In the genomic region with DNA sequence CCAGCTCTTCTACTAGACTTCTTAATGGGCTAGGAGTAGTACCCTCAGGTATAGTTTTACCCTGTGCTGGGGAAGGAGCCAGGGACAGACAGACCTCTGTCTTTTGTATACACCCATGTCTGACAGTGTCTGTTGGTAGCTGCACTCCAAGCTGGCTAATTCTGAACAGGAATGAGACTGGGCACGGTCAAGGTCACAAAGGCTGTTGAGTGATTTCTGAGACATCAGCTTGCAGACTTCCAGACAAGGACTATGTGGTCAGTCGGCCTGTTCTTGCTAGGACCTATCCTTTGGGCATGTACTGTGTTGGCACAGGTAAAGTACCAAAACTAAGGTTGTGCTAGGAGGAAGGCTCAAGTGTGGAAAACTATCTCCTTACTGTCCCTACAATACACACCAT, we compare ENCODE assay signal across 29 mouse cellular contexts. TPM values are rescaled to one million over a fixed set of nuclear protein-coding genes. Genes with fewer than 3 reads are reported as not detected.
DNase-seq lines count a peak whose midpoint lies in the region; ATAC-seq and TF ChIP-seq lines count a peak whose summit lies in the region.
"Had no signal": no experiment of that assay in that cellular context is flagged by ENCODE, and none has a peak within 500 bp of the region (broad histone marks: within the 10 kb centered on the region; RNA-seq: fewer than 3 reads in every experiment).

No protein-coding gene starts in this region.

- intact Hi-C loops in heart, postnatal 25 days (cut with DNase I): no loop called here
- intact Hi-C loops in heart, postnatal 10 days (cut with DNase I): no loop called here

- ATAC-seq in heart, embryonic 13.5 days (ENCODE audit: extremely low read depth, insufficient number of reproducible peaks, low FRiP score, low TSS enrichment): no peak
- ATAC-seq in heart, postnatal 0 days (ENCODE audit: insufficient read depth, low read depth): no peak
- ATAC-seq: forebrain, embryonic 15.5 days; intestine, postnatal 0 days; Patski had no signal

- H3K27me3 ChIP-seq in heart, embryonic 10.5 days (ENCODE audit: insufficient read depth, poor library complexity, severe bottlenecking): no peaks in the 10 kb centered on the region
- no peaks in the 10 kb centered on the region for H3K27me3 ChIP-seq in heart, embryonic 13.5 days (replicated peaks)
- no peaks in the 10 kb centered on the region for H3K27me3 ChIP-seq in heart, postnatal 0 days (ENCODE audit: control insufficient read depth, insufficient read depth, low read length)
- H3K27me3 ChIP-seq: CH12.LX; embryonic facial prominence, embryonic 13.5 days; forebrain, embryonic 12.5 days; forebrain, embryonic 15.5 days; heart, embryonic 15.5 days; hindbrain, embryonic 12.5 days; hindbrain, embryonic 15.5 days; Patski had no signal

- H3K9me3 ChIP-seq in heart, embryonic 10.5 days: no peaks in the 10 kb centered on the region
- no peaks in the 10 kb centered on the region for H3K9me3 ChIP-seq in heart, embryonic 13.5 days
- no peaks in the 10 kb centered on the region for H3K9me3 ChIP-seq in heart, postnatal 0 days (replicated peaks; ENCODE audit: control insufficient read depth, low read length)
- H3K9me3 ChIP-seq: embryonic facial prominence, embryonic 10.5 days; embryonic facial prominence, embryonic 13.5 days; forebrain, embryonic 12.5 days; forebrain, embryonic 15.5 days; G1E; heart, embryonic 15.5 days; hindbrain, embryonic 12.5 days; hindbrain, embryonic 15.5 days had no signal

- peak overlapping the region; percentile 56; the same call in 1 of the 2 replicates for H3K27ac ChIP-seq in heart, embryonic 10.5 days
- peak overlapping the region; percentile 36 for H3K27ac ChIP-seq in heart, embryonic 13.5 days (replicated peaks)
- peak overlapping the region; percentile 11; the same call in 1 of the 2 replicates for H3K27ac ChIP-seq in heart, postnatal 0 days (ENCODE audit: low read depth)
- H3K27ac ChIP-seq: embryonic facial prominence, embryonic 10.5 days; embryonic facial prominence, embryonic 13.5 days; forebrain, embryonic 12.5 days; forebrain, embryonic 15.5 days; heart, embryonic 15.5 days; hindbrain, embryonic 12.5 days; hindbrain, embryonic 15.5 days; kidney, postnatal 0 days had no signal

- H3K4me1 ChIP-seq in heart, embryonic 10.5 days: peaks cover 13% of the 10 kb centered on the region
- peaks cover 31% of the 10 kb centered on the region for H3K4me1 ChIP-seq in heart, embryonic 13.5 days
- H3K4me1 ChIP-seq in heart, postnatal 0 days (ENCODE audit: control insufficient read depth, insufficient read depth): 0 out of 2 replicates have a peak, but pooled peaks cover 4% of the 10 kb centered on the region
- H3K4me1 ChIP-seq: embryonic facial prominence, embryonic 10.5 days; embryonic facial prominence, embryonic 13.5 days; forebrain, embryonic 12.5 days; forebrain, embryonic 15.5 days; hindbrain, embryonic 12.5 days; hindbrain, embryonic 15.5 days had no signal

- no peak overlapping the region for H3K4me2 ChIP-seq in heart, embryonic 13.5 days
- no peak overlapping the region for H3K4me2 ChIP-seq in heart, postnatal 0 days (ENCODE audit: low read depth, low read length)
- H3K4me2 ChIP-seq: embryonic facial prominence, embryonic 13.5 days; forebrain, embryonic 12.5 days; forebrain, embryonic 15.5 days; heart, embryonic 15.5 days; hindbrain, embryonic 12.5 days; hindbrain, embryonic 15.5 days had no signal

- whole genome bisulfite sequencing in heart, embryonic 10.5 days: 65% methylated on average over 2 of the region's 2 CpGs
- WGBS in heart, embryonic 13.5 days: 41% methylated on average over 2 of the region's 2 CpGs
- WGBS in heart, postnatal 0 days: 34% methylated on average over 2 of the region's 2 CpGs

- H3K36me3 ChIP-seq in heart, embryonic 10.5 days: peaks cover 46% of the 10 kb centered on the region
- peaks cover 64% of the 10 kb centered on the region for H3K36me3 ChIP-seq in heart, embryonic 13.5 days
- peaks cover 19% of the 10 kb centered on the region for H3K36me3 ChIP-seq in heart, postnatal 0 days (replicated peaks; ENCODE audit: control insufficient read depth, insufficient read depth, low read length)

- no peak overlapping the region for H3K4me3 ChIP-seq in heart, embryonic 10.5 days
- no peak overlapping the region for H3K4me3 ChIP-seq in heart, embryonic 13.5 days
- no peak overlapping the region for H3K4me3 ChIP-seq in heart, postnatal 0 days (ENCODE audit: low read depth, low read length)
- H3K4me3 ChIP-seq: embryonic facial prominence, embryonic 10.5 days; embryonic facial prominence, embryonic 13.5 days; erythroblast, embryonic 14.5 days; forebrain, embryonic 12.5 days; forebrain, embryonic 15.5 days; heart, embryonic 15.5 days; hindbrain, embryonic 12.5 days; hindbrain, embryonic 15.5 days had no signal

- H3K9ac ChIP-seq in heart, embryonic 13.5 days: 0 out of 2 replicates have a peak overlapping the region, but pooled peaks have one; percentile 14
- no peak overlapping the region for H3K9ac ChIP-seq in heart, postnatal 0 days (replicated peaks; ENCODE audit: low read depth, low read length)
- H3K9ac ChIP-seq: embryonic facial prominence, embryonic 13.5 days; forebrain, embryonic 12.5 days; forebrain, embryonic 15.5 days; heart, embryonic 15.5 days; hindbrain, embryonic 12.5 days; hindbrain, embryonic 15.5 days had no signal

- no peak for TF ChIP-seq EP300 in heart, postnatal 0 days (IDR thresholded peaks at IDR 0.05; ENCODE audit: low read depth)

- TF ChIP-seq CTCF in heart, postnatal 0 days (IDR thresholded peaks at IDR 0.05; ENCODE audit: low read depth): no peak

- DNase-seq in adrenal gland, adult 2 months: peak; percentile 58
- DNase-seq in adrenal gland, adult 8-10 months: no peak
- no peak for DNase-seq in heart, embryonic 10.5 days (ENCODE audit: low spot score)
- no peak for DNase-seq in heart, postnatal 25 days (ENCODE audit: low spot score)
- DNase-seq in heart, postnatal 10 days: no peak
- no peak for DNase-seq in heart, postnatal 0 days (ENCODE audit: low spot score)
- no peak for DNase-seq in heart, adult 11 months
- DNase-seq: B cell, adult 2 months; cerebellum, adult 11-12 months; cerebellum, adult 8-10 months; cerebellum, postnatal 10 days; cerebellum, postnatal 36 days; embryo, embryonic 11 days; gastrocnemius, postnatal 25 days; kidney, adult 2 months had no signal

RNA-seq across cellular contexts. Expression of gene Bok, which starts 30.7 kb away (rescaled TPM):
- total RNA-seq in adrenal gland, adult 2 months (2021): 10 to 100 TPM in 1 of 2 experiments, 1 to 10 TPM in 1; 8.9 to 16.4 TPM
- 54.5 and 93.1 TPM in 2 replicates for polyA plus RNA-seq in adrenal gland, adult 2 months (2012; rRNA removed)
- 10 to 100 TPM in 3 of 4 experiments, 1 to 10 TPM in 1; 9.1 to 13.5 (median 11.1) TPM for total RNA-seq in adrenal gland, adult 8-10 months (2022)
- polyA plus RNA-seq in heart, embryonic 10.5 days (2016; fragmentation: Nextera tagmentation; extraction: Ambion mirVana): 45.7 and 54.9 TPM in 2 replicates
- 1 to 10 TPM; 4.7 TPM for total RNA-seq in heart, postnatal 25 days (2021)
- 40.2 and 51.6 TPM in 2 replicates for polyA plus RNA-seq in heart, embryonic 13.5 days (2015; fragmentation: Nextera tagmentation; extraction: Ambion mirVana)
- 10 to 100 TPM; 10.2 to 10.4 TPM for total RNA-seq in heart, postnatal 10 days (2021)
- total RNA-seq in heart, postnatal 0 days (2014; rRNA removed; ENCODE audit: low replicate concordance): 50.8 and 61.5 TPM in 2 replicates
- 25.6 and 27.6 TPM in 2 replicates for polyA plus RNA-seq in heart, postnatal 0 days (2015; fragmentation: Nextera tagmentation; extraction: Ambion mirVana)
- total RNA-seq: G1E had no signal
- polyA plus RNA-seq: erythroblast, embryonic 14.5 days; G1E had no signal

RNA-seq across cellular contexts. Expression of gene Atg4b, which starts 35.1 kb away (rescaled TPM):
- 10 to 100 TPM; 73.5 to 87.9 TPM for total RNA-seq in adrenal gland, adult 2 months (2021)
- 43.7 and 50.8 TPM in 2 replicates for polyA plus RNA-seq in adrenal gland, adult 2 months (2012; rRNA removed)
- 100 to 1,000 TPM in 2 of 4 experiments, 10 to 100 TPM in 2; 80.6 to 135 (median 109) TPM for total RNA-seq in adrenal gland, adult 8-10 months (2022)
- 69.3 and 78.3 TPM in 2 replicates for polyA plus RNA-seq in heart, embryonic 10.5 days (2016; fragmentation: Nextera tagmentation; extraction: Ambion mirVana)
- 10 to 100 TPM; 36.9 to 37.9 TPM for total RNA-seq in heart, postnatal 25 days (2021)
- 51.0 and 58.6 TPM in 2 replicates for polyA plus RNA-seq in heart, embryonic 13.5 days (2015; fragmentation: Nextera tagmentation; extraction: Ambion mirVana)
- 10 to 100 TPM; 46.6 to 55.0 TPM for total RNA-seq in heart, postnatal 10 days (2021)
- total RNA-seq in heart, postnatal 0 days (2014; rRNA removed; ENCODE audit: low replicate concordance): 22.3 and 47.8 TPM in 2 replicates
- polyA plus RNA-seq in heart, postnatal 0 days (2015; fragmentation: Nextera tagmentation; extraction: Ambion mirVana): 50.3 and 61.1 TPM in 2 replicates

RNA-seq across cellular contexts. Expression of gene Thap4, which starts 38.5 kb away (rescaled TPM):
- total RNA-seq in adrenal gland, adult 2 months (2021): 10 to 100 TPM; 49.2 to 52.0 TPM
- polyA plus RNA-seq in adrenal gland, adult 2 months (2012; rRNA removed): 44.0 and 45.1 TPM in 2 replicates
- 10 to 100 TPM; 45.0 to 54.2 (median 51.8) TPM for total RNA-seq in adrenal gland, adult 8-10 months (2022)
- 42.9 and 56.5 TPM in 2 replicates for polyA plus RNA-seq in heart, embryonic 10.5 days (2016; fragmentation: Nextera tagmentation; extraction: Ambion mirVana)
- 10 to 100 TPM; 78.5 to 84.7 TPM for total RNA-seq in heart, postnatal 25 days (2021)
- 50.8 and 54.4 TPM in 2 replicates for polyA plus RNA-seq in heart, embryonic 13.5 days (2015; fragmentation: Nextera tagmentation; extraction: Ambion mirVana)
- 10 to 100 TPM; 65.3 to 74.0 TPM for total RNA-seq in heart, postnatal 10 days (2021)
- total RNA-seq in heart, postnatal 0 days (2014; rRNA removed; ENCODE audit: low replicate concordance): 57.2 and 81.4 TPM in 2 replicates
- 53.9 and 56.7 TPM in 2 replicates for polyA plus RNA-seq in heart, postnatal 0 days (2015; fragmentation: Nextera tagmentation; extraction: Ambion mirVana)

RNA-seq across cellular contexts. Expression of gene Stk25, which starts 57.7 kb away (rescaled TPM):
- total RNA-seq in adrenal gland, adult 2 months (2021): 100 to 1,000 TPM; 115 to 140 TPM
- 65.7 and 66.4 TPM in 2 replicates for polyA plus RNA-seq in adrenal gland, adult 2 months (2012; rRNA removed)
- 100 to 1,000 TPM; 135 to 201 (median 170) TPM for total RNA-seq in adrenal gland, adult 8-10 months (2022)
- polyA plus RNA-seq in heart, embryonic 10.5 days (2016; fragmentation: Nextera tagmentation; extraction: Ambion mirVana): 144 and 161 TPM in 2 replicates
- total RNA-seq in heart, postnatal 25 days (2021): 10 to 100 TPM; 91.2 to 95.6 TPM
- 132 and 138 TPM in 2 replicates for polyA plus RNA-seq in heart, embryonic 13.5 days (2015; fragmentation: Nextera tagmentation; extraction: Ambion mirVana)
- total RNA-seq in heart, postnatal 10 days (2021): 100 to 1,000 TPM; 135 to 138 TPM
- 134 and 174 TPM in 2 replicates for total RNA-seq in heart, postnatal 0 days (2014; rRNA removed; ENCODE audit: low replicate concordance)
- polyA plus RNA-seq in heart, postnatal 0 days (2015; fragmentation: Nextera tagmentation; extraction: Ambion mirVana): 107 and 108 TPM in 2 replicates
